Mouse (Mus musculus) heart, postnatal 10 days (tissue): ENCODE data around the gene March6. TPM values are rescaled to one million over a fixed set of nuclear protein-coding genes. Genes with fewer than 3 reads are reported as not detected.

Source experiments
- DNase-seq, 2 experiments: peaks; one replicate each; pipeline ENCODE4 v3.0.0; 2021
- intact Hi-C: fragments of 180-260 bp; cut with DNase I; formaldehyde crosslinking; loops from one replicate; pipeline ENCODE4 v1.15.1; 2025
- total RNA-seq, 2 experiments: library from RNA; stranded (reverse); gene quantifications; 2 replicates each; pipeline ENCODE4 v1.2.3; 2021

March6 gene
- total RNA-seq, 2 experiments from 2014 or later, result 100 to 109 TPM

GRCm38 (mm10) chr15:31422649-31423369 is 108.0 kb downstream of the March6 start:
- intact Hi-C loops, result no loop called here
- peak; percentile 38 to 41 for DNase-seq

GRCm38 (mm10) chr15:31419037-31419436 is 111.8 kb downstream of the March6 start:
- intact Hi-C loops, result loop anchor here (1.0 kb wide), 1 partner anchor 104 kb away; no protein-coding TSS in a partner anchor
- DNase-seq, result peak; percentile 37 to 52

- intact Hi-C loops, result loop anchor here (1.0 kb wide), 1 partner anchor 103 kb away; no protein-coding TSS in a partner anchor
- peak; percentile 9 to 27 for DNase-seq
Measured at GRCm38 (mm10) chr15:31418686-31419024, 112.2 kb downstream of the March6 start.

- DNase-seq, result peak; percentile 62
- intact Hi-C loops, result no loop called here
Measured at GRCm38 (mm10) chr15:31417796-31418685, 112.8 kb downstream of the March6 start.

GRCm38 (mm10) chr15:31417409-31417795 is 113.5 kb downstream of the March6 start:
- peak; percentile 14 to 30 for DNase-seq
- intact Hi-C loops, result no loop called here

- intact Hi-C loops, result no loop called here
- DNase-seq, result no peak
Measured at GRCm38 (mm10) chr15:31415181-31415580, 115.7 kb downstream of the March6 start.

- intact Hi-C loops, result no loop called here
Measured at GRCm38 (mm10) chr15:31414179-31414898, 116.5 kb downstream of the March6 start.

GRCm38 (mm10) chr15:31413662-31414061 is 117.2 kb downstream of the March6 start:
- intact Hi-C loops, result no loop called here
- no peak for DNase-seq

More at GRCm38 (mm10) chr15:31414179-31414898, 116.5 kb downstream of the March6 start:
- DNase-seq, result no peak

GRCm38 (mm10) chr15:31412933-31413332 is 117.9 kb downstream of the March6 start:
- intact Hi-C loops, result no loop called here
- peak; percentile 17 to 22 for DNase-seq

GRCm38 (mm10) chr15:31412436-31412835 is 118.4 kb downstream of the March6 start:
- DNase-seq, result no peak
- intact Hi-C loops, result no loop called here

GRCm38 (mm10) chr15:31407490-31407889 is 123.4 kb downstream of the March6 start:
- DNase-seq, result no peak
- intact Hi-C loops, result no loop called here

- no peak for DNase-seq
- intact Hi-C loops, result no loop called here
Measured at GRCm38 (mm10) chr15:31406881-31407280, 124.0 kb downstream of the March6 start.

Other genes starting within 250 kb of the March6 start
- gene Ankrd33b, start 163.3 kb downstream of the March6 start, total RNA-seq, result 10 to 100 TPM; 16.2 to 17.4 TPM
- under 1 TPM in 1 of 2 experiments, not detected in 1; 0.27 TPM for gene Ropn1l, start 77.3 kb downstream of the March6 start, total RNA-seq
- gene Cmbl, start 34.3 kb upstream of the March6 start, total RNA-seq, result 10 to 100 TPM; 24.8 to 26.4 TPM
- 100 to 1,000 TPM; 176 to 187 TPM for gene Cct5, start 70.8 kb upstream of the March6 start, total RNA-seq
- 10 to 100 TPM; 15.3 to 16.4 TPM for gene Fam173b, start 70.8 kb upstream of the March6 start, total RNA-seq